Mouse (Mus musculus) thymus, postnatal 0 days (tissue): ENCODE data around the gene H6pd. TPM values are rescaled to one million over a fixed set of nuclear protein-coding genes. Genes with fewer than 3 reads are reported as not detected.

Experiments
- DNase-seq: peaks from one replicate; pipeline ENCODE4 v3.0.0-alpha.2; 2015; ENCODE audit warnings: low spot score
- polyA plus RNA-seq: library from polyadenylated mRNA; unstranded; fragments of >200 nt; fragmentation: Nextera tagmentation; extraction: Ambion mirVana; gene quantifications from 2 replicates; pipeline ENCODE4 v1.2.1, GENCODE M21; 2015

Gene H6pd
- polyA plus RNA-seq, 1 experiment from 2014 or later = 13.8 TPM

- DNase-seq = no peak
Observed at GRCm38 (mm10) chr4:150023518-150023917, 14.7 kb upstream of the H6pd start.

- no peak for DNase-seq
Observed at GRCm38 (mm10) chr4:150019741-150020380, 11.0 kb upstream of the H6pd start.

- DNase-seq = peak; percentile 35
Observed at GRCm38 (mm10) chr4:150015436-150015835, 6.6 kb upstream of the H6pd start.

GRCm38 (mm10) chr4:150014378-150015091, 5.7 kb upstream of the H6pd start:
- DNase-seq = no peak

- DNase-seq = no peak
Observed at GRCm38 (mm10) chr4:150013805-150014204, 5.0 kb upstream of the H6pd start.

- DNase-seq = no peak
Observed at GRCm38 (mm10) chr4:150013186-150013690, 4.4 kb upstream of the H6pd start.

GRCm38 (mm10) chr4:150012322-150012723, 3.5 kb upstream of the H6pd start:
- no peak for DNase-seq

GRCm38 (mm10) chr4:150011564-150012321, 2.9 kb upstream of the H6pd start:
- DNase-seq = no peak

GRCm38 (mm10) chr4:150010054-150010730, 1.4 kb upstream of the H6pd start:
- peak; percentile 66 for DNase-seq

- no peak for DNase-seq
Observed at GRCm38 (mm10) chr4:150009587-150009930, 736 bp upstream of the H6pd start.

GRCm38 (mm10) chr4:150008325-150008852, 434 bp downstream of the H6pd start:
- DNase-seq = peak; percentile 85

GRCm38 (mm10) chr4:150007444-150007843, 1.4 kb downstream of the H6pd start:
- DNase-seq = no peak

GRCm38 (mm10) chr4:150006991-150007390, 1.8 kb downstream of the H6pd start:
- DNase-seq = peak; percentile 47

- DNase-seq = peak; percentile 79
Observed at GRCm38 (mm10) chr4:150006122-150006854, 2.5 kb downstream of the H6pd start.

- no peak for DNase-seq
Observed at GRCm38 (mm10) chr4:150005231-150005630, 3.6 kb downstream of the H6pd start.

- DNase-seq = no peak
Observed at GRCm38 (mm10) chr4:150003641-150004040, 5.2 kb downstream of the H6pd start.

- no peak for DNase-seq
Observed at GRCm38 (mm10) chr4:150003021-150003580, 5.7 kb downstream of the H6pd start.

- peak; percentile 44 for DNase-seq
Observed at GRCm38 (mm10) chr4:150002021-150002528, 6.7 kb downstream of the H6pd start.

GRCm38 (mm10) chr4:150001221-150001860, 7.5 kb downstream of the H6pd start:
- DNase-seq = peak; percentile 71
